Mouse (Mus musculus) R1 (cell line): ENCODE measurements at regions not wholly inside any gene's neighbourhood (a gene's known extent, or its start where the extent isn't known, plus 50 kb on each side); places are given as distances from the start of the nearest gene placed in this dataset.
A peak's percentile ranks its signal among the peaks of the same experiment; 100 is the strongest.

ENCODE experiments used
- DNase-seq: peaks from one replicate; pipeline ENCODE4 v3.0.0-alpha.2; 2018; ENCODE audit warnings: low read depth, low spot score

GRCm38 (mm10) chr10:17549711-17550637 lies 173.0 kb upstream of the Cited2 start:
- no peak for DNase-seq

- no peak for DNase-seq
These were observed 172.4 kb upstream of the Cited2 start for GRCm38 (mm10) chr10:17550638-17551013.

- no peak for DNase-seq
These were observed 171.1 kb upstream of the Cited2 start for GRCm38 (mm10) chr10:17551869-17552268.

GRCm38 (mm10) chr10:17552277-17552676 lies 170.7 kb upstream of the Cited2 start:
- no peak for DNase-seq

- DNase-seq = peak; percentile 13
These were observed 166.6 kb upstream of the Cited2 start for GRCm38 (mm10) chr10:17556391-17556790.

- DNase-seq = no peak
These were observed 163.6 kb upstream of the Cited2 start for GRCm38 (mm10) chr10:17559370-17559955.

GRCm38 (mm10) chr10:17559980-17560379 lies 163.0 kb upstream of the Cited2 start:
- no peak for DNase-seq

GRCm38 (mm10) chr10:17561466-17561865 lies 161.6 kb upstream of the Cited2 start:
- DNase-seq = no peak

- DNase-seq = no peak
These were observed 161.0 kb upstream of the Cited2 start for GRCm38 (mm10) chr10:17561977-17562376.

- DNase-seq = no peak
These were observed 160.3 kb upstream of the Cited2 start for GRCm38 (mm10) chr10:17562410-17563350.

- no peak for DNase-seq
These were observed 159.7 kb upstream of the Cited2 start for GRCm38 (mm10) chr10:17563351-17563749.

GRCm38 (mm10) chr10:17564895-17565620 lies 158.0 kb upstream of the Cited2 start:
- DNase-seq = no peak

- DNase-seq = no peak
These were observed 156.0 kb upstream of the Cited2 start for GRCm38 (mm10) chr10:17566975-17567374.

GRCm38 (mm10) chr10:17567631-17568030 lies 155.4 kb upstream of the Cited2 start:
- peak; percentile 39 for DNase-seq

GRCm38 (mm10) chr10:17569577-17570113 lies 153.4 kb upstream of the Cited2 start:
- no peak for DNase-seq

GRCm38 (mm10) chr10:17574894-17575293 lies 148.1 kb upstream of the Cited2 start:
- DNase-seq = peak; percentile 88

- peak; percentile 90 for DNase-seq
These were observed 147.3 kb upstream of the Cited2 start for GRCm38 (mm10) chr10:17575448-17576332.

- DNase-seq = peak; percentile 77
These were observed 146.7 kb upstream of the Cited2 start for GRCm38 (mm10) chr10:17576333-17576750.

- DNase-seq = peak; percentile 98
These were observed 143.6 kb upstream of the Cited2 start for GRCm38 (mm10) chr10:17579463-17579862.

- no peak for DNase-seq
These were observed 138.2 kb upstream of the Cited2 start for GRCm38 (mm10) chr10:17584842-17585241.
